Mouse (Mus musculus): ENCODE results near the gene Pygb. TPM values are rescaled to one million over a fixed set of nuclear protein-coding genes. Genes with fewer than 3 reads are reported as not detected.

Pygb gene
- polyA plus RNA-seq, 1 experiment from 2014 or later: 84.4 TPM

DNA sequence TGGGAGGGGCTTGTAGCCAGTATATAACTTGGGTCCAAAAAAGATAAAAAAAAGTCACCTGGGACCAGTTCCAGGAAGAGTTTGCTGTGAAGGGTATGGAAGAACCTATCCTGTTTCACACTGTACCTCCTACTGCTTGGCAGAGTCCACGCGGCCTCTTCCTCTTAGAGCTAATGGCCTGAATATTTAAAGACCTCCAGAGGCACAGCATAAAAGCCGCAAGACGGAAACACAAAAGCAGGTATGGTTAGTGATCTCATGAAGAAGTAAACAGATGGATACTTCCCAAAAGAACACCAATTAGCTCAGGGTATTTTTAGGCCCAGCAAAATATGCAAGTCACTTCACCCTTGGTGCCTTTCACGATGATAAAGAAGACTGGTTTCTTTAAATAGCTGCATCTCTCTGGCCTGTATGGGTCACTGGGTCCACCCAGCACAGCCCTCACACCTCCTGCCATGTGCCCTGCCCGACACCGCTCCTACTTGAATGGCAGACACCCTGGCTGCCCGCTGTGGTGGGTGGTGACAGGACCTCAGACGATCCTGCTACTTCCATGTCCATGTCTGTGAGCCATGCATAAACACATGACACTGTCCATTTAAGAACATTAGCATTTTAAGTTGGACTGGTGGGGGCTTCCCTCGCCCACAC lies 13.9 kb upstream of the Pygb start:
- WGBS (ENCODE audit: insufficient replicate concordance): 50% methylated on average over 10 of the region's 10 CpGs
- Histone ChIP-seq H3K4me2 (0 out of 2 replicates have a peak overlapping the region, but pooled peaks have one; percentile 4), H3K9ac (ENCODE audit: low read depth, low read length) (peak overlapping the region; percentile 52; the same call in 1 of the 2 replicates), H3K4me1 (ENCODE audit: control insufficient read depth, insufficient read depth, low read length) (peaks cover 49% of the 10 kb centered on the region), H3K27ac (ENCODE audit: low read depth, low read length) (peak overlapping the region; percentile 93), H3K4me3 (ENCODE audit: low read depth, low read length) (no peak overlapping the region), H3K36me3 (ENCODE audit: control insufficient read depth, insufficient read depth, low read length) (no peaks in the 10 kb centered on the region), H3K9me3 (replicated peaks; ENCODE audit: control insufficient read depth, low read length) (no peaks in the 10 kb centered on the region), H3K27me3 (ENCODE audit: control insufficient read depth, insufficient read depth, low read length) (no peaks in the 10 kb centered on the region)
- ATAC-seq (replicated peaks; ENCODE audit: insufficient number of reproducible peaks, low FRiP score, low TSS enrichment): peak; percentile 76

- Histone ChIP-seq H3K4me1 (ENCODE audit: control insufficient read depth, insufficient read depth, low read length) (peaks cover 10% of the 10 kb centered on the region), H3K9ac (ENCODE audit: low read depth, low read length) (no peak overlapping the region), H3K36me3 (ENCODE audit: control insufficient read depth, insufficient read depth, low read length) (no peaks in the 10 kb centered on the region), H3K9me3 (replicated peaks; ENCODE audit: control insufficient read depth, low read length) (no peaks in the 10 kb centered on the region), H3K4me2 (no peak overlapping the region), H3K4me3 (ENCODE audit: low read depth, low read length) (no peak overlapping the region), H3K27me3 (ENCODE audit: control insufficient read depth, insufficient read depth, low read length) (no peaks in the 10 kb centered on the region), H3K27ac (ENCODE audit: low read depth, low read length) (no peak overlapping the region)
- whole genome bisulfite sequencing (ENCODE audit: insufficient replicate concordance): 75% methylated on average over 2 of the region's 2 CpGs
- ATAC-seq (replicated peaks; ENCODE audit: insufficient number of reproducible peaks, low FRiP score, low TSS enrichment): no peak
These were observed 3.7 kb upstream of the Pygb start for GRCm38 (mm10) chr2:150782801-150783200.

GRCm38 (mm10) chr2:150787234-150787771 lies 768 bp downstream of the Pygb start:
- WGBS (ENCODE audit: insufficient replicate concordance): 1% methylated on average over 23 of the region's 23 CpGs
- peak overlapping the region; percentile 72 for H3K27ac ChIP-seq (ENCODE audit: low read depth, low read length)

DNA sequence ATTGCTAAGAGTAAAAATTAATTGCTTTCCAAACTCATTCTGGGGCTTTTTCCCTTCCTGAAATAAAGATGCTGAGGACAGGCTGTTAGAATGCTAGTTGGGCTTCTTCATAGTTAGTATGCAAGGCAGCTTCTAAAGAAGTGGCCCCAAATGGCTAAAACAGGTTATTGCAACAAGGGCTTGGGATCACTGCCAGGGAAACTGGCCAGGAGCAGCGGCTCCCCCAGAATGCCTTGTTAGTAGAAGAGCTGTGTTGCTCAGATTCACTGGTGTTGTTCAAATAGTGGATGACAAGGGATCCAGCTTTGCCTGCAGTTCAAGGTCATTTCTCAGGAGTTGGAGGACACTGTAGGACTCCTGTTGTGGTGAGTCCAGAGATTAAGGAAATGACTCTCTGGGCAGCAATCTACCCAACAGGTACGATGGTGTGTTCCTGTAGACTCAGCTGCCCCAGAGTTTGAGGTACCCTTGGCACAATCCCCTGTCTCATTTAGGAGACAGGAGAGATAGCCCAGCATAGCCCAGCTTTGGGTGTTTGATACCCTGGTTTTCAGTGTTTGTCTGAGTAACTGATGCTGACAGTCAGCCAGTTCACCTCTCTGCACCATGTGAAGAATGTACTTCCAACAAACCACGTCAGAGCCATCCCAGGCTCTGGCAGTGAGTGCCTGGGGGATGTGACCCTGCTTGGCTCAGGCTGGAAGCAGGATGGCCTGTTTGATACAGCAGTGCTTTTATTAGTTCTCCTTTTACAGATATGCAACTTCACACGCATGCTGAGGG lies 2.4 kb downstream of the Pygb start:
- 45% methylated on average over 4 of the region's 4 CpGs for WGBS (ENCODE audit: insufficient replicate concordance)
- ATAC-seq (replicated peaks; ENCODE audit: insufficient number of reproducible peaks, low FRiP score, low TSS enrichment): no peak
- H3K27me3 ChIP-seq (ENCODE audit: control insufficient read depth, insufficient read depth, low read length): no peaks in the 10 kb centered on the region
- peak overlapping the region; percentile 50; the same call in 1 of the 2 replicates for H3K27ac ChIP-seq (ENCODE audit: low read depth, low read length)
- H3K36me3 ChIP-seq (ENCODE audit: control insufficient read depth, insufficient read depth, low read length): peaks cover 10% of the 10 kb centered on the region
- H3K4me1 ChIP-seq (ENCODE audit: control insufficient read depth, insufficient read depth, low read length): peaks cover 21% of the 10 kb centered on the region
- H3K4me3 ChIP-seq (ENCODE audit: low read depth, low read length): peak overlapping the region; percentile 76
- H3K9ac ChIP-seq (ENCODE audit: low read depth, low read length): peak overlapping the region; percentile 49; the same call in 1 of the 2 replicates
- H3K4me2 ChIP-seq: peak overlapping the region; percentile 78
- no peaks in the 10 kb centered on the region for H3K9me3 ChIP-seq (replicated peaks; ENCODE audit: control insufficient read depth, low read length)

More at GRCm38 (mm10) chr2:150787234-150787771, 768 bp downstream of the Pygb start:
- ATAC-seq (replicated peaks; ENCODE audit: insufficient number of reproducible peaks, low FRiP score, low TSS enrichment): peak; percentile 32
- H3K36me3 ChIP-seq (ENCODE audit: control insufficient read depth, insufficient read depth, low read length): peaks cover 6% of the 10 kb centered on the region; the same call in 1 of the 2 replicates
- no peaks in the 10 kb centered on the region for H3K9me3 ChIP-seq (replicated peaks; ENCODE audit: control insufficient read depth, low read length)
- peak overlapping the region; percentile 78 for H3K4me2 ChIP-seq
- H3K27me3 ChIP-seq (ENCODE audit: control insufficient read depth, insufficient read depth, low read length): no peaks in the 10 kb centered on the region
- peak overlapping the region; percentile 76 for H3K4me3 ChIP-seq (ENCODE audit: low read depth, low read length)
- peaks cover 21% of the 10 kb centered on the region for H3K4me1 ChIP-seq (ENCODE audit: control insufficient read depth, insufficient read depth, low read length)
- peak overlapping the region; percentile 88 for H3K9ac ChIP-seq (ENCODE audit: low read depth, low read length)

- H3K27ac ChIP-seq (ENCODE audit: low read depth, low read length): no peak overlapping the region
- H3K4me1 ChIP-seq (ENCODE audit: control insufficient read depth, insufficient read depth, low read length): peaks cover 8% of the 10 kb centered on the region
- no peaks in the 10 kb centered on the region for H3K9me3 ChIP-seq (replicated peaks; ENCODE audit: control insufficient read depth, low read length)
- H3K4me2 ChIP-seq: no peak overlapping the region
- peaks cover 28% of the 10 kb centered on the region for H3K36me3 ChIP-seq (ENCODE audit: control insufficient read depth, insufficient read depth, low read length)
- 81% methylated on average over 4 of the region's 4 CpGs for WGBS (ENCODE audit: insufficient replicate concordance)
- H3K27me3 ChIP-seq (ENCODE audit: control insufficient read depth, insufficient read depth, low read length): no peaks in the 10 kb centered on the region
- no peak overlapping the region for H3K9ac ChIP-seq (ENCODE audit: low read depth, low read length)
- H3K4me3 ChIP-seq (ENCODE audit: low read depth, low read length): no peak overlapping the region
- ATAC-seq (replicated peaks; ENCODE audit: insufficient number of reproducible peaks, low FRiP score, low TSS enrichment): no peak
These were observed 6.8 kb downstream of the Pygb start for GRCm38 (mm10) chr2:150793320-150793719.

DNA sequence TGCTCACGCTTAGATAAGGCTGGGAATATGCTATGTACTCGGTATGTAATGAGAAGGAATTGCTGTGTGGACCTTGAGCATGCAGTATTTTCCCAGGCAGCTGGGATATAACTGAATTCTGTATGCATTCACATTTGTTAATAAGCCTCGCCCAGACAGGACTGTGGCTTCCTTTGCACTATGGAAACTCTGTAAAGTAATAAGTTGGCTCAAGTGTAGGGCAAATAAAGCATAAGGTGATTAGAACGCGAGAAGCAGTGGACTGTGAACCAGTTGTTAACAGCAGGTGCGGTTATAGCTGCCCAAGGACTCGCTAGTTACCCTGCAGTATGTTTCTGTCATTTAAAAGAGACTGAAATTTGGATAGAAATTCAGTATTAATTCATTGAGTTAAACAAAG lies 11.5 kb downstream of the Pygb start:
- H3K4me3 ChIP-seq (ENCODE audit: low read depth, low read length): no peak overlapping the region
- H3K9ac ChIP-seq (ENCODE audit: low read depth, low read length): no peak overlapping the region
- H3K36me3 ChIP-seq (ENCODE audit: control insufficient read depth, insufficient read depth, low read length): peaks cover 39% of the 10 kb centered on the region
- no peaks in the 10 kb centered on the region for H3K4me1 ChIP-seq (ENCODE audit: control insufficient read depth, insufficient read depth, low read length)
- H3K27me3 ChIP-seq (ENCODE audit: control insufficient read depth, insufficient read depth, low read length): no peaks in the 10 kb centered on the region
- ATAC-seq (replicated peaks; ENCODE audit: insufficient number of reproducible peaks, low FRiP score, low TSS enrichment): no peak
- no peaks in the 10 kb centered on the region for H3K9me3 ChIP-seq (replicated peaks; ENCODE audit: control insufficient read depth, low read length)
- no peak overlapping the region for H3K27ac ChIP-seq (ENCODE audit: low read depth, low read length)
- 81% methylated on average over 7 of the region's 7 CpGs for WGBS (ENCODE audit: insufficient replicate concordance)
- no peak overlapping the region for H3K4me2 ChIP-seq

GRCm38 (mm10) chr2:150800616-150801015 lies 14.1 kb downstream of the Pygb start:
- H3K4me3 ChIP-seq (ENCODE audit: low read depth, low read length): no peak overlapping the region
- H3K27ac ChIP-seq (ENCODE audit: low read depth, low read length): no peak overlapping the region
- no peaks in the 10 kb centered on the region for H3K9me3 ChIP-seq (replicated peaks; ENCODE audit: control insufficient read depth, low read length)
- no peaks in the 10 kb centered on the region for H3K27me3 ChIP-seq (ENCODE audit: control insufficient read depth, insufficient read depth, low read length)
- H3K9ac ChIP-seq (ENCODE audit: low read depth, low read length): no peak overlapping the region
- no peak overlapping the region for H3K4me2 ChIP-seq
- no peak for ATAC-seq (replicated peaks; ENCODE audit: insufficient number of reproducible peaks, low FRiP score, low TSS enrichment)
- H3K4me1 ChIP-seq (ENCODE audit: control insufficient read depth, insufficient read depth, low read length): no peaks in the 10 kb centered on the region
- 92% methylated on average over 5 of the region's 5 CpGs for WGBS (ENCODE audit: insufficient replicate concordance)
- H3K36me3 ChIP-seq (ENCODE audit: control insufficient read depth, insufficient read depth, low read length): peaks cover 42% of the 10 kb centered on the region

DNA sequence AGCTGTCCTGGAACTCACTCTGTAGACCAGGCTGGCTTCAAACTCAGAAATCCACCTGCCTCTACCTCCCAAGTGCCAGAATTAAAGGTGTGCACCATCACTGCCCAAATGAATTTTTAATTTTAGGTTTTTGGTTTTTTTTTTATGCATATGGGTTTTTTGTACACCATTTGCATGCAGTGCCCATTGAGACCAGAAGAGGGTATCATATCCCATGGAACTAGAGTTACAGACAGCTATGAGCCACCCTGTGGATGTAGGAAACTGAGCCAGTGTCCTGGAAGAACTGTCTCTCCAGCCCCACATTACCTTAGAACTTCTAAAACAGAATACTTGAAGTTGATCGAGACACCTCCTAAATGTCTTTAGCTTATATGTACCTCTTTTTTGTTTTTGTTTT lies 16.5 kb downstream of the Pygb start:
- no peaks in the 10 kb centered on the region for H3K4me1 ChIP-seq (ENCODE audit: control insufficient read depth, insufficient read depth, low read length)
- no peak overlapping the region for H3K9ac ChIP-seq (ENCODE audit: low read depth, low read length)
- H3K9me3 ChIP-seq (replicated peaks; ENCODE audit: control insufficient read depth, low read length): no peaks in the 10 kb centered on the region
- no peak for ATAC-seq (replicated peaks; ENCODE audit: insufficient number of reproducible peaks, low FRiP score, low TSS enrichment)
- H3K4me2 ChIP-seq: no peak overlapping the region
- no peak overlapping the region for H3K4me3 ChIP-seq (ENCODE audit: low read depth, low read length)
- peaks cover 39% of the 10 kb centered on the region for H3K36me3 ChIP-seq (ENCODE audit: control insufficient read depth, insufficient read depth, low read length)
- 86% methylated on average over 1 of the region's 1 CpGs for WGBS (ENCODE audit: insufficient replicate concordance)
- H3K27ac ChIP-seq (ENCODE audit: low read depth, low read length): no peak overlapping the region
- no peaks in the 10 kb centered on the region for H3K27me3 ChIP-seq (ENCODE audit: control insufficient read depth, insufficient read depth, low read length)

Measured in heart, embryonic 11.5 days (tissue).